Mouse (Mus musculus): ENCODE measurements around the gene Hils1.

- TF ChIP-seq EP300 (optimal IDR thresholded peaks at IDR 0.05): no peak
- no peak for TF ChIP-seq CTCF (IDR thresholded peaks at IDR 0.05; ENCODE audit: low read depth)
Observed at GRCm38 (mm10) chr11:94979462-94980179, 12.2 kb downstream of the Hils1 start.
